Mouse (Mus musculus) adrenal gland, postnatal 0 days (tissue): ENCODE results near the gene Zg16. TPM values are rescaled to one million over a fixed set of nuclear protein-coding genes. Genes with fewer than 3 reads are reported as not detected.

Experiments used
- microRNA-seq: library from miRNA; unstranded; fragments of <30 nt; microRNA quantifications from one replicate; pipeline ENCODE4, GENCODE M21; 2016; ENCODE audit warnings: borderline replicate concordance; ENCODE audit not compliant: insufficient number of aligned reads
- polyA plus RNA-seq: library from polyadenylated mRNA; unstranded; fragments of >200 nt; fragmentation: Nextera tagmentation; extraction: Ambion mirVana; gene quantifications from 2 replicates; pipeline ENCODE4 v1.2.1, GENCODE M21; 2015

Gene Zg16
- polyA plus RNA-seq, result 0.47 TPM in 1 of 2 replicates, not detected in the other

DNA sequence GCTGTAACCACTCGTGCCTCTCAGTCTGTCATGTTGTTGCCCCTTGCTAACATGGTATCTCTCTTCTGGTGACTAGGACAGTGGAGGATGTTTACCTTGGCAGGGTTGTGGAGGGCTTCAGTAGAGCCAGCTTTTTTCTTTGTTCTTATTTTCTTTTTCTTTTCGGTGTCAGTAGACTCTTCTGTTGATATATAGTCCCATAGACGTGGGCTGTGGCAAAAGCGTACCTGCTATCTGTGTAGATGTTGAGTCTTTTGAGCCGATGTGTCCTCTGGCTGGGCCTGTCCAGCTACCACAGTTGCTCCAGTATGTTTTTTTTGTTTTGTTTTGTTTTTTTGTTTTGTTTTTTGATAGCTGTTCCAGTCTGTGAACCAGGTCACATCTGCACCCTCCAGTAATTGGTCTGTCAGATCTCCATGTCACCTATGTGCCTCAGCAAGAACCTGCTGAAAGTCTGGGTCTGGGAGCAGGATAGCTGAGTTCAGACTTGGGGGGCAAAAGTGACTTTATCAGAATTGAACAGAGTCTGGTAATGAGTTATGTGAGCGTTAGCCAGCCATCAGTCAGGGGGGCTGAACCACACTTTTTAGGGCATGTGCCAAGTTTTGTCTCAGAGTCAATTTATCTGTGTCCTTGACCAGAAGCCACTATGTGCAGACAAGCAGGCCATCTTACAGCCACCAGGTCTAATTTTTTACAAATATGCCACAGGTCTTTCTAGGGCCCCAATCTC lies at the start of gene Zg16:
Gene Zg16 (minus strand): TSS at position 51 of the 733 bp plus-strand sequence.

DNA sequence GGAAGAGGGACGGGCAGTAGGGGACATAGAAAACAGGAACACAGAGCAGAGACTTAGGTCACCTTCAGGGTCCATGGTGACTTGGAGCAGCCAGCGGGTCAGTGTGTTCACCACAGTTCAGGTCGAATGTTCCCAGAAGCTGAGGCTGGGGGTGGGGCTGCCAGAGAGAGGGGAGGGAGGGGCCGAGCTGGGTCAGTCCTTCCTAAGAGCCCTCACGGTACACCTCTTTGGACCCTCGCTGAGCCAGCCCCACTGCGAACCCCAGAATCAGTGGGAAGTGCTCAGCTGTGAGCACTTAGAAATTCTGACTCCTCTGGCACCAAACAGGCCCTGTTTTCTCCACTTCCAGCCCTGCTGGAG lies 34.8 kb upstream of the Zg16 start, which contains the start of gene Qprt:
Gene Qprt (minus strand): TSS at position 316 of the 360 bp plus-strand sequence.

DNA sequence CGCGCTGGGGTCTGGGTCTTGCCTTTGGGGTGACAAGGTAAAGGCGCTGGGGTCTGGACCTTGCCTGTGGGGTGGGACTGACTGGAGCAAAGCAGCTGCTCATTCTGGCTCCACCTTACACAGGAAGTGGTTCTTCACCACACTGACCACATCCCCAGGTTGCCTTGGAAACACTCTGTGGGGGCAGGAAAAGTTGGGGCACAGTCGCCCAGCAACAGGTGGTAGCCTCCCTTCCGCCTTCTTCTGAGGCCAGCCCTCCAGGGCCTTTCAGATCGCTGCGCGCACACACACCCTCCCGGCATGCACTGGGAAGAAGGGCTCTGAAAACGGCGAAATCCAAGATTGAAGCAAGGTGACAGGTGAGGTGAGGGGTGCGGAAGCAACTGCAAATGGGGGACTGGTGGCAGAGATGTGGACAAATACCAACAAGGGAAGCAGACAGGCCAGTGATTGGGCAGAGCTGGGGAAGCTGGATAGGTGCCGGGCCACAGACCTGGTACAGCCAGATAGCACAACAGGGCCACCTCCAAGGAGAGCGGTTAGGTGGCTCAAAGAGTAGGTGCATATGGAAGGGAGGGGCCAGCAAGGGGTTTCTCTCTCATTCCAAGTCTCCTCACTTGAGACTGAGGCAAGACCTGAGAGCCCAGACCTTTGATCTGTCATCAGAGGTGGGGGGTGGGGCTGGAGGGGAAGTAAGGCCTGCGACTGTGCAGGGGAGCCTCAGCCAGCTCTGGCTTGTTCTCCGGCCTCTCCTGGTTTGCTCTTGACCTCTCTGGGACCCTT lies 4.2 kb upstream of the Zg16 start, which contains the start of gene AI467606:
Gene AI467606 (plus strand): TSS at position 246 of the 783 bp plus-strand sequence.

DNA sequence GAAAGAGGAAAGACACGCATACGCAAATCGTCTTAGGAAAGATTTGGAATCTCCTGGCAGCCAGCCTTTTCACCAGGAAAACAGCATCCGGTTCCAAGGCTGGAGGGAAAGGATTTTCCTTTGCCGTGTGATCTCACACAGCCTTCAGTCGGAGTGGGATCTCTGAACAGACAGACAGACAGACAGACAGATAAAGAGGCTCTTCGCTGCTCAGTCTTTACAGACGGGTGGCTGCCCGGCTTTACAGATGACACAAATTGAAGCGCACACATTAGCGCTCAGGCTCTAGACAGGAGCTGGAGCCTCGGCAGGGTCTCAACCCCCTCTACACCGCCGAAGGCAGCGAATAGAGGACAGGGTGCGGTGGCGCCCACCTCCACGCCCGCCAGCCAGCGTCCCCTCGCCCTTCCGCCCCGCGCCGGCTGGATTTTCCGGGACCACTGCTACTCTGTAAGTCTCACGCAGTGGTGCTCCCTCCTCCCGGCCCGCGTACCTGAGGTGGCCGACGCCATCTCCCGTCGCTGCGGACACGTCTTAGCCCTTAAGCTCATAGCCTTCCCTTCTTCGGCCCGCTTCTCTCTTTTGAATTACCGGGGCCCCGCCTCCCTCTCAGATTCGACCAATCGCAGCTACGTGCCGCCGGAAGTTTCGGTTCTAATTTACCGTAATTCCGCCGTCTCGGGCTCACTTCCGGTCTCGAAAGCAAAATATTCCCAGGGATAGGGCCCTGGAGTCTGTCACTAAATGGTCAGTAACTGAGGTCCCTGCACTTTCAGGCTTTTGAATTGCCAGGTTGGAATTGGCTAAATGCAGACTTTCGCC lies 45.1 kb downstream of the Zg16 start, which contains the start of gene Kif22:
Gene Kif22 (minus strand): TSS at position 621 of the 822 bp plus-strand sequence.

DNA sequence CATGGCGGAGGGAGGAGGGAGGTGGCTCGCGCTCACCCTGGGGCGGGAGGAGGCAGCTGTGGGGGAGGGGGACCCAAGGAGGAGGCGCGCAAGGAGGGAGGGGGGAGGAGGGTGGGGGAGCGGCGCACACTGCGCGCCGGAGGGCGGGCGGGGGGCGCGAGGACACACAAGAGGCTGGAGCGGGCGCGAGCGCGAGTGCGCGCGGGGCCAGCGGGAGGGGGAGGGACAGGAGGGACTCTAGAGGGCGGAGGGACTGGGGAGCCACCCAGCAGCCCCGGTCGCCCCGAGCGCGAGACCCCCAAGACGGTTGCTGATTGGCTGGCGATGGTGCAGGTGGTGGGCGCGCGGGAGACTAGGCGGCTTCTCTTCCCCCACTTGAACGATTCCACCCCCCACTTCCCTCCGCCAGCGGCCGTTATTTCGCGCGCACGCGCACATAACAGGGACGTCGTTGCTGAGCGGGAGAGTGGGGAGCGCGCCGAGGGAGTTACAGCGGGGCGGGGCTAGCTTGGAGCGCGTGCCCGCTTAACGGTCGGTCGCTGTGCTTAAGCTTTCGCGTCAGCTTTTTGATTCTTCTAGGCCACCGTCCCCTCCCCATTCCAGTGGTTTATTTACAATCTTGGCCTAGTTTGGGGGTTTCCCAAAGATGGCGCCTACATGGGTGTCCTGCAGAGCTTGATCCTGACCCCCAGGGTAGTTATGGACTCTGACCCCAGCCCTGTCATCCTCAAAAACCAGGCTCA lies 60.0 kb downstream of the Zg16 start, which contains the start of gene Maz:
Gene Maz (minus strand): TSS at position 54 of the 743 bp plus-strand sequence.

DNA sequence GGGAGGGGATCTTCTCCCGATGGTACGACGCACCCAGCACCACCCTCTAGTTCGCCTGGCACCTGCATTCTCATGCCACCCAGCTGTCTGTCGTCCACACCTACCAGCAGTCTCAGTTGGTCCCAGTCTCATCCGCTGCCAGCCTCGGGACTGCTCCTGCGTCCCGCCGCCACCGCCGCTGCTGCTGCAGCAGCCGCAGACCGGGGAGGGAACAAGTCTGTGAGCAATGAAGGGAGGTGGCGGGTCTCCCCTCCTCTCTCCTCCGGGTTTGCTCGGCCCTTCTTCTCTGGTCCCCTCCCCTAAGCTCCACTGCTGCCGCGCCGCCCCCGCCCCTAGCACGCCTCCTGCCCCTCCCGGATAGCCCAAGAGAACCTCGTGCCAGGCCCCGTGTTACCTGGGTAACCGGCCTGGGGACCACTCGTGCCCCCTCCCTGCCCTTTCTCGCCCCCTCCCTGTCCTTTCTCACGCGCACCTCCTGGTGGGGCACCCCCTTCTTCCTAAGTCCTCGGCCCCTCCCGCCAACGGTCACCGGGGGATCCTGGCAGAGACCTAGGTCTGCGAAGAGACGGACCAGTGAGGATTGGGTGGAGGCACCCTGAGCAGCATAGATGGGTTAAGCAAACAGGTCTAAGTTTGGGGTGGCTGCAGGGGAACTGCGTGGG lies 66.1 kb downstream of the Zg16 start, which contains the start of the genes Gm42742 and Prrt2:
Gene Gm42742 (minus strand): TSS at position 197 of the 662 bp plus-strand sequence.
Gene Prrt2 (minus strand): TSS at position 311 of the 662 bp plus-strand sequence.

DNA sequence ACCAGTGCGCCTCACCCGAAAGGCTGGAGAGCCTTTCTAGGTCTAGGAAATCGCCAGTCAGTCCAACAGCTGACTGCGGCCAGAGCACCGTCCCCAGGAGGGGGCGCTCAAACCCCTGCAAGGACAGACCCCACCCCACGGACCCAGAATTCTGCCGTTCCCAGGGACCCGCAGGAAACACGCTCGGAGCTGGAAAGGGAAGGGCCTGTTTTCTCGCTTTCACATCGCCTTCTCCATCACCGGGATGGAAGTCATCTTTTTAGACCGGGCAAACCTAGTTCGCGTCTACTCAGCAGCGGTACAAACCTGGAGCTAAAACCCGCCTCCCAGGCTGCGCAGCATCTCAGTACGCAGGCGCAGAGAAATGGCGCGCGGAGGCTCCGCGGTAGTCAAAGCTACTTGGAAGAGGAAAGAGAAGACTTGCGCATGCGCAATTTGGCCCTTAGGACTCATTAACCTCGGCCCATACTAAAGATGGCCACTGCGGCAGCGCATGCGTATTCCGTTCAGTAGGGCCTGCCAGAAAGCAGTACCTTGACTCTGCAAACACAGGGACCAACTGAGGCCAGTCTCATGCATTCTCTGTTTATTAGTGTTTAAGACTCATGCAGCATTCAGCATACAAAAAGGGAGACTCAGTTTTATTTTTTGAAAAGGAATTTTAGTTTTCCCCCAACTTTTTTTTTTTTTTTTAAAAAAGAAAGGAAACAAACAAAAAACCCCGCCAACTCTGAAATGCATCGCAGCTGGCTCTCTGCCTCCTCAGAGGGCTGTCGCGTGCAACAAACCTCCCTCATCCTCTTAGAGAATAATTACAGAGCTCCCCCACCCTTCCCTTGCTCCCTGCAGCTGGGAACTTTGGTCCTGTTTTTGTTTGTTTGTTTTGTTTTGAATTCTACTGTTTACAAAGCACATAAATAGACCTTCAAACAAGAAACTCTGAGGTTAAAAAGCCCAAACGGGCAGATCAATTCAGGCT lies 69.9 kb downstream of the Zg16 start, which contains the start of gene Pagr1a:
Gene Pagr1a (minus strand): TSS at position 382 of the 979 bp plus-strand sequence.

DNA sequence TGATC lies 70.8 kb downstream of the Zg16 start, which contains the start of gene Pagr1b:
Gene Pagr1b (minus strand): TSS at position 4 of the 5 bp plus-strand sequence.

DNA sequence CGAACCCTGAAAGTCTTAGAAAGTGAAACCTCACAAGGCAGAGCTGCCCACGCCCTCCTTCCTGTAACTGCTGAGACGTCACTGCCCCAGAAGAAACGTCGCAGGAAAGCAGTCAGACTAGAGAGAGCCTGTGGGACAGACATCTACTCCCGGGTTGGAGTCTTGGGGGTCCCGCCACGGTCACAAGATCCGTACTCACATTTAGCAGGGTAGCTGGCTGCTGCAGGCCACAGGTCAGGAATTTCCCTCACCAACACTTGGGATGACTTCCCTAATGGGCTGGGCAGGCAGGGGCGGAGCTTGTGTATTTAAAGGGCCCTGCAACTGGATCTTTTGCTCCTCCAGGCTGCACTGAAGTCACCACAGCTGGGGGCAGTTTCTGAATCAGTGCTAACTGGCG lies 72.8 kb downstream of the Zg16 start, which contains the start of gene Mvp:
Gene Mvp (minus strand): TSS at position 302 of the 400 bp plus-strand sequence.

Small RNA genes within 50 kb of the gene (microRNA-seq; reads per million reads assigned to microRNA genes)
- gene Gm44343, result not detected

Other genes with a start within 250 kb of the Zg16 start
- gene Doc2a, start 239.9 kb downstream of the Zg16 start, polyA plus RNA-seq, result 1.7 and 6.6 TPM in 2 replicates
- gene Hirip3, start 225.4 kb downstream of the Zg16 start, polyA plus RNA-seq, result 7.6 and 11.4 TPM in 2 replicates
- 49.7 and 55.2 TPM in 2 replicates for gene Ino80e, start 225.0 kb downstream of the Zg16 start, polyA plus RNA-seq
- 17.9 and 23.1 TPM in 2 replicates for gene Taok2, start 202.6 kb downstream of the Zg16 start, polyA plus RNA-seq
- gene Tmem219, start 164.4 kb downstream of the Zg16 start, polyA plus RNA-seq, result 50.5 and 58.1 TPM in 2 replicates
- gene Kctd13, start 158.4 kb downstream of the Zg16 start, polyA plus RNA-seq, result 21.4 and 26.4 TPM in 2 replicates
- gene Asphd1, start 137.7 kb downstream of the Zg16 start, polyA plus RNA-seq, result 1.0 and 1.3 TPM in 2 replicates
- gene Sez6l2, start 136.8 kb downstream of the Zg16 start, polyA plus RNA-seq, result 35.6 and 92.1 TPM in 2 replicates
- 79.0 and 102 TPM in 2 replicates for gene Cdipt, start 111.4 kb downstream of the Zg16 start, polyA plus RNA-seq
- 3.6 and 5.2 TPM in 2 replicates for gene Cdiptos, start 111.2 kb downstream of the Zg16 start, polyA plus RNA-seq
- 30.4 and 57.1 TPM in 2 replicates for gene Mvp, start 72.7 kb downstream of the Zg16 start, polyA plus RNA-seq
- gene Pagr1b, start 70.8 kb downstream of the Zg16 start, polyA plus RNA-seq, result 1.8 TPM in 1 of 2 replicates, not detected in the other
- gene Pagr1a, start 70.0 kb downstream of the Zg16 start, polyA plus RNA-seq, result 34.5 and 46.8 TPM in 2 replicates
- gene Gm42742, start 66.2 kb downstream of the Zg16 start, polyA plus RNA-seq, result 10.0 and 38.2 TPM in 2 replicates
- gene Prrt2, start 66.1 kb downstream of the Zg16 start, polyA plus RNA-seq, result 6.6 and 10.5 TPM in 2 replicates
- 53.4 and 57.6 TPM in 2 replicates for gene Maz, start 60.3 kb downstream of the Zg16 start, polyA plus RNA-seq
- 23.5 and 31.1 TPM in 2 replicates for gene Kif22, start 44.9 kb downstream of the Zg16 start, polyA plus RNA-seq
- gene AI467606, start 4.0 kb upstream of the Zg16 start, polyA plus RNA-seq, result 2.1 and 2.7 TPM in 2 replicates
- 6.9 and 12.9 TPM in 2 replicates for gene Qprt, start 34.9 kb upstream of the Zg16 start, polyA plus RNA-seq
- 1.4 and 1.5 TPM in 2 replicates for gene Spn, start 50.5 kb upstream of the Zg16 start, polyA plus RNA-seq
- gene Cd2bp2, start 108.7 kb upstream of the Zg16 start, polyA plus RNA-seq, result 25.2 and 32.9 TPM in 2 replicates
- gene Tbc1d10b, start 121.1 kb upstream of the Zg16 start, polyA plus RNA-seq, result 14.5 and 15.3 TPM in 2 replicates
- gene Mylpf, start 121.6 kb upstream of the Zg16 start, polyA plus RNA-seq, result 24.7 and 81.2 TPM in 2 replicates
- 10.4 and 16.9 TPM in 2 replicates for gene Zfp553, start 145.7 kb upstream of the Zg16 start, polyA plus RNA-seq
- gene Sept1, start 145.8 kb upstream of the Zg16 start, polyA plus RNA-seq, result 13.9 and 21.8 TPM in 2 replicates
- gene Zfp771, start 156.9 kb upstream of the Zg16 start, polyA plus RNA-seq, result 58.3 and 67.4 TPM in 2 replicates
- gene Dctpp1, start 173.4 kb upstream of the Zg16 start, polyA plus RNA-seq, result 126 and 177 TPM in 2 replicates
- gene Sephs2, start 186.7 kb upstream of the Zg16 start, polyA plus RNA-seq, result 93.4 and 161 TPM in 2 replicates
- gene Itgal, start 208.9 kb upstream of the Zg16 start, polyA plus RNA-seq, result 0.61 and 1.0 TPM in 2 replicates